Mouse (Mus musculus) lung, postnatal 0 days (tissue): Measurements from ENCODE around the gene Lhx4.

Experiments used
- CTCF ChIP-seq: IDR thresholded peaks from 2 replicates; pipeline ENCODE4 v1.5.1; 2016; ENCODE audit warnings: antibody characterized with exemption, mild to moderate bottlenecking
- EP300 ChIP-seq: IDR thresholded peaks from 2 replicates; pipeline ENCODE4 v1.6.1; 2016; ENCODE audit warnings: antibody characterized with exemption, mild to moderate bottlenecking, control low read depth

DNA sequence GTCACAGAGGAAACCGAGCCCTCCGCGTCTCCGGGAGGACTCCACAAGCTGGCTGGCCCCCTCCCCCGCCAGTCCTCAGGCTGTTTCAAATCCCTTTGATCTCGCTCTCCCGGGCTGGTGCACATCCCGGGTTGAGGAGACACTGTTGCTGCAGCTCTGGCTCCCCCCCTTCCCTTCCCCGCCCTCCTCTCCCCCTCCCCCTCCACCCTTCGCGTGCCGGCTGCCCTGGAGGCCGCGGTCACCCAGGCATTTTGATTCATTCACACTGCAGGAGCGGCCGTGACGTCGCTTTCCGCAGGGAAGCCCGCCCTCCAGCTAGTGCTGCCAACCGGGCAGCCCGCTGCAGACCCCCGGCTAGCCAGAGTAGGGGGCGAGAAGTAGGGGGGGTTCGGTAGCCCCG, 9.5 kb downstream of the Lhx4 start:
- no peak for TF ChIP-seq CTCF
- TF ChIP-seq EP300: no peak
